Mouse (Mus musculus): ENCODE results near the gene Arhgap29.

GRCm38 (mm10) chr3:121927601-121928000 lies 24.7 kb upstream of the Arhgap29 start:
- TF ChIP-seq TAL1 (IDR thresholded peaks at IDR 0.05; ENCODE audit: low read length) (no peak), GATA1 (IDR thresholded peaks at IDR 0.05; ENCODE audit: low read length) (no peak)

Measured in erythroblast, embryonic 14.5 days (primary cell).